Mouse (Mus musculus) megakaryocyte progenitor cell, adult 5-6 weeks (primary cell): ENCODE results near the gene Ephb1. TPM values are rescaled to one million over a fixed set of nuclear protein-coding genes. Genes with fewer than 3 reads are reported as not detected.

Experiments
- ATAC-seq: replicated peaks from 2 replicates; pipeline ENCODE4 v1.8.0; 2016; ENCODE audit warnings: mild to moderate bottlenecking, moderate TSS enrichment, inconsistent platforms; ENCODE audit not compliant: poor library complexity
- total RNA-seq, 2 experiments: library from RNA; stranded (forward) in 1 of 2; stranded (reverse) in 1 of 2; fragments of 157-497, 149-512 nt in 1 of 2; fragments of 200-1000 nt in 1 of 2; gene quantifications; 2 replicates each; pipeline versions ENCODE4 v1.2.3 to v1.2.4; 2015 to 2017

Gene Ephb1
- total RNA-seq, 2 experiments from 2014 or later, result not detected

DNA sequence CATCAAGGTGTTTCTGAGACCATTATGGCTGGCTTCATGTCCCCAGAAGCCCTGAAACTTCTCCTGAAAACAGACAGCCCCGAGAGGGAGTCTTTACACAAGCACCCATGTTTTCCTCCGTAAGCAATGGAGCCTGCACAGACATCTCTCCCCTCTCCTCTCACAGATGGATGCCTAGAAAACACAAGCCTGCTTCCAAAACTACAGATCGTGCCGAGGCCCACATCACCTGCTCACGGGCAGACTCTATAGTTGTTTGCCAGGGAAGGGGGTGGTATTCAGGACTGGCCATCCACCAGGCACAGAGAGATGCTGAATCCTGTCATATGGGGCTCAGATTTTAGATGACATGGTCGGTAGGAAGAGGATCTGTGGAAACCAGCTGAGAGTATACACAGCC lies 98.7 kb downstream of the Ephb1 start:
- ATAC-seq, result no peak

DNA sequence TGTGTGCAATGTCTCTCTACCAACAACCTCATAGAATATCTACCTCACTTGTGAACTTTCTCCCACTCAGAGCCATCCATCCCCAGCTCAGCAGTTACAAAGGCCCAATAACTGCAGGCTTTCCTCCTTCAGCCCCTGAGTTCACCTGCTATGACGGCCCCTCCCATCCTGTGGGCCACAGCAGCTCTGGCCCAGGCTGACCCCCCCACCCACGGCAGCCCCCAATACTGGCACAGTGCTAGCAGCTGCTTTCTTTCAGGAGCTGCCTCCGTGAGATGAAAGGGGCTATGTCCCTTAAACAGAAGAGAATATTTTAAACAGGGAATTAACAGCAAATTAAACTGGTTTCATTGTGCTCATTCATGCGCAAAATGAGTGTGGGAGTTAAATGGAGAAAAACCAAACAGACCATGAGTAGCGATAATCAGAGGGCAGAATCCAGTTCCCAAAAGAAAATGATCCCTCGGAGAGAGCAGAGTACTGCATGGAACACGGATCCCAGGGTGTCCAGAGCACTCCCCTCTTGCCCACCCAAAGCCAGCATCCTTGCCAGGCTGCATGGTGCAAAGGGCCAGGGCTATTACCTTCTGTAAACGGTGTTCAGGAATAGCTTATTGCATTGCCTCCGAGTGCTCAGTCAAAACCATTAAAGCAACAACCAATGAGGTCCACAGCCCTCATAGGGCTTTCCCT lies 105.2 kb downstream of the Ephb1 start:
- ATAC-seq, result no peak

- ATAC-seq, result no peak
Measured at GRCm38 (mm10) chr9:102245551-102245950, 108.9 kb downstream of the Ephb1 start.

DNA sequence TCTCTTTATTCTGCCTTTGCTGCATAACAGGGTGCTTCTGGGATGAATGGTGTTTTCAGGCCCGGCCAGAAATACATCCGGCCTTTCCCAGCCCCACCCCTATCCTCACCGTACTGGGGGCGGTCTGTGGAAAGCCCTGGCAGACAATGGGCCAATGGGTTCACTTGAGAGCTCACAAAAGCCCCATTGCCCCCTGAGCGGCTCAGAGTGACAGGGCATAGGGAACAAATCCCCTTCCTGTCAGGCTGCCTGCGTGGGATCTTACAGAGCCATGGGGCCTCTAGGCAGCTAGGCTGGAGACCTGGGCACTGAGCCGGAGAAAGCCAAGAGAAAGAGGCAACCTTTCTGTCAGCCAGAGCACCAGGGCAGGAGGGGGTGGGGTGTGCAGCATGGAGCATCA lies 111.2 kb downstream of the Ephb1 start:
- no peak for ATAC-seq

- ATAC-seq, result no peak
Measured at GRCm38 (mm10) chr9:102241546-102241945, 112.9 kb downstream of the Ephb1 start.

DNA sequence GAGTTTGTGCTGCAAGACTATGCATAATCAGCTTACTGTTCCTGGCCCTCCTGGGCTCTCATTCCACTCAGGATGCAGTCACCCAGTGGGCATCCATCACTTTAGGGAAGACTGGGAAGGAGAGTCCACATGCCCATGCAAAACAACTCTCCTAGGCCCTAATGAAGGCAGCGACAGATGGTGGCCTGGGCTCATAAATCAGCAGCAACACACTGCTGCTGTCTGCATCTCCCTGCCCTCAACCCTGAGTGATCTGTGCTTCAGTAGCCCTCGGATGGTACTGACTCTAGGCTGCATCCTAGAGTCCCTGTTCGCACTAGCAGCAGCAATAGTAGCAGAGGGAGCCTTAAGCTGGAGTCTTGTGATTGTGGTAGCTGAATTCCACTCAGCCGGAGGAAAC lies 114.3 kb downstream of the Ephb1 start:
- no peak for ATAC-seq

GRCm38 (mm10) chr9:102235444-102235951 lies 119.0 kb downstream of the Ephb1 start:
- no peak for ATAC-seq

GRCm38 (mm10) chr9:102231248-102231647 lies 123.2 kb downstream of the Ephb1 start:
- no peak for ATAC-seq

GRCm38 (mm10) chr9:102216746-102217566 lies 137.5 kb downstream of the Ephb1 start:
- ATAC-seq, result no peak

DNA sequence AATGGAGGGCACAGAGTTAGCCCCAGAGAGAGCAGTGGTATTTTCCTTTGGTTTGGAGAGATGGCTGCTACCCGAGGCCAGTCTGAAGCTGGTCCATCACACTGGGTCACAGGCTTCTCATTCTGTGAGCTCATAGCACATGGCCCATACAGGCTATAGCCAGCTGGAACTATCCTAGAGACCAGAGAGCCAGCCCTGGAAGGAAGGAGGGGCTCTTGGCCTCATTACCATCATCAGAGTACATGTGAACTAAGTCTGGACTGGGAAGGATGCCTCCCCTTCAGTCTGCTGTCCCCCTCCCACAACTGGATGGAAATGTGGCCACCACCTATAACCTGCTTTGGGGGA lies 142.5 kb downstream of the Ephb1 start:
- no peak for ATAC-seq

DNA sequence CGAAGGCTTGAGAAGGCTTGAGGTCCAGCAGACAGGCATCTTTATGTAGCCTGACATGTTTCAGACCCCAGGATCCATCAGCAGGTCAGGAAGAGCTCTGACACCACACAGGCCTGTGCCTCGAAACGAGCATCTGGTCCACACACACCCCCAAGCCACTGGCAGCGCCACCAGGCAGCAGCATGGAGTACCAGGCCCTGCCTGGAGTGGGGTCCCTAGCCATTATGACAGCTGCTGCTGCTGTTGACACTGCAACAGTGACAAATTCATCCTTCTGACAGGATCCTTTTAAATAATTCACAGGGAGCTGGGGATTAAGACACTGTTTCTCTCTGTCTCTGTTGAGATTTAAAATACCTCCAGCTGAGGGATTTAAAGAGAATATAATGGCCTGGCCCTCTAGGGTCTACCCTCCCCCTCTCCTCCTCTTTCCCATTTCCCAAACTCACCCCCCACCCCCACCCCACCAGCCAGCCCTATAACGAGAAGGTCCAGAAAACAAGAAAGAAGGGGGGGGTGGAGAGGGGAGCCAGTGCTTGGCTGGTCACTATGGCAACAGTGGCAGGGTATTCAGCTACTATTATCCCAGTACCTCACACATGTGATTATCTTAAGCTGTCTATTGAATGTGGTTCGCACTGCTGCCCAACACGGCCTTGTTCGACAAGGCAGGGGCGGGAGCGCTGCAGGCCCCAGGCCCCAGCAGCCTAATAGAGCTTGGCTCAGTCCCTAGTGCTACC lies 143.0 kb downstream of the Ephb1 start:
- ATAC-seq, result no peak

GRCm38 (mm10) chr9:102205518-102205917 lies 149.0 kb downstream of the Ephb1 start:
- no peak for ATAC-seq

GRCm38 (mm10) chr9:102201867-102202266 lies 152.6 kb downstream of the Ephb1 start:
- ATAC-seq, result no peak

DNA sequence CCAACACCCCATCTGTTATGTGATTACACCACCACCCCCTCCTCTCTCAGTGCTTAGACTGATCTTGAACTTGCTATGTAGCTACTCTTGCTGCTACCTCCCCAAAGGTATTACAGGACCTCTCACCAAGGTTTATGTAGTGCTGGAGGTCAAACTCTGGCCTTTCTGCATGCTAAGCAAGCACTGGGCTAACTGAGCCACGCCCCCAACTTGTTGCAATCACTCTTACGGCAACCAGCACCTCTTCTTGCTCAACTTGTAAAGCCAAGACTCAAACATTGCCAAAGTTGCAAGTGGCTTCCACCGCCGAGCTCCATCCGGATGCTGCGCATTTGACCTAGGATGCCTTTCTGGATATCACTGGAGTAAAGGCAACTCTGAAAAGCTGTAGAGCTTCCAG lies 157.6 kb downstream of the Ephb1 start:
- ATAC-seq, result no peak

- no peak for ATAC-seq
Measured at GRCm38 (mm10) chr9:102194063-102194462, 160.4 kb downstream of the Ephb1 start.

- ATAC-seq, result no peak
Measured at GRCm38 (mm10) chr9:102192724-102193685, 161.5 kb downstream of the Ephb1 start.

- no peak for ATAC-seq
Measured at GRCm38 (mm10) chr9:102190058-102190457, 164.4 kb downstream of the Ephb1 start.

- ATAC-seq, result no peak
Measured at GRCm38 (mm10) chr9:102189406-102189805, 165.1 kb downstream of the Ephb1 start.

- no peak for ATAC-seq
Measured at GRCm38 (mm10) chr9:102183663-102184274, 170.7 kb downstream of the Ephb1 start.
